Mouse (Mus musculus) brain, embryonic 18.5 days (tissue): ENCODE measurements around the gene Papss1.

Experiments
- DNase-seq: peaks from one replicate; pipeline ENCODE4 v3.0.0-alpha.2; 2012; ENCODE audit warnings: low read depth, low spot score

Gene Papss1

DNA sequence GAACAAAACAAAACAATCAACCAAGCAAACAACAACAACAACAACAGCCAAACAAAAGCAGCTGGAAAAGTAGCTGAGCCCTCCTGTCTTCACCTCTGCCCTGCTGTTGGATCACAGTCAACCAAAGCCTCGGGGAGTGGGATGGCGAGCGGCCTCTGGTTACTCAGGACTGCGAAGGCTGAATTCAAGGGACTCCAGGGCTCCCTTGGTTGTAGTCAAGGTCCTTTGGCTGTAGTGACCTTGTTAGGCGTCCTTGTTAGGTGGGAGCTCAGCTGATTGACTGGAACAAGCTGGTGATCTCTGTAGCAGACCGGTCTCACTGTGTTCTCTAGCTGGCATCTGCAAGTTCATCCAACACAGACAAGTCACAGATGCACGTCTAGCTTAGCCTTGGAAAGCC is 16.5 kb downstream of the Papss1 start:
- no peak for DNase-seq

GRCm38 (mm10) chr3:131586818-131587217 is 22.2 kb downstream of the Papss1 start:
- no peak for DNase-seq

- no peak for DNase-seq
Observed at GRCm38 (mm10) chr3:131587959-131588358, 23.4 kb downstream of the Papss1 start.

- DNase-seq = peak; percentile 10
Observed at GRCm38 (mm10) chr3:131593143-131593798, 28.7 kb downstream of the Papss1 start.

DNA sequence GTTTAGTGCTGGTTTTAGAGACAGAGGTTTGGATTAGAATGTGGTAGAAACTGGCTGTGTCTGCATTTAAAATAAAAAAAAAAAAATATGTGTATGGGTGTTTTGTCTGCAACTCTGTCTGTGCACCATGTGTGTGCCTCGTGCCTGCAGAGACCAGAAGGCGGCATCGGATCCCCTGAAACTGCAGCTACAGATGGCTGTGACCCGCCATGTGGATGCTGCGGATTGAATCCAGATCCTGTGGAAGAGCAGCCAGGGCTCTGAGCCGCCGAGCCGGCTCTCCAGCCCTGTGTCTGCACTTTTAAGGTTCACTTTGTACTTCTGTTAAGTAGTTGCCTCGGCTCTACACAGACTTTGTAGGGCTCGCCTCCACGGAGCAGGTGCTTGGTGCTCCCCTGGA is 29.8 kb downstream of the Papss1 start:
- DNase-seq = no peak

GRCm38 (mm10) chr3:131595546-131596245 is 31.1 kb downstream of the Papss1 start:
- no peak for DNase-seq

DNA sequence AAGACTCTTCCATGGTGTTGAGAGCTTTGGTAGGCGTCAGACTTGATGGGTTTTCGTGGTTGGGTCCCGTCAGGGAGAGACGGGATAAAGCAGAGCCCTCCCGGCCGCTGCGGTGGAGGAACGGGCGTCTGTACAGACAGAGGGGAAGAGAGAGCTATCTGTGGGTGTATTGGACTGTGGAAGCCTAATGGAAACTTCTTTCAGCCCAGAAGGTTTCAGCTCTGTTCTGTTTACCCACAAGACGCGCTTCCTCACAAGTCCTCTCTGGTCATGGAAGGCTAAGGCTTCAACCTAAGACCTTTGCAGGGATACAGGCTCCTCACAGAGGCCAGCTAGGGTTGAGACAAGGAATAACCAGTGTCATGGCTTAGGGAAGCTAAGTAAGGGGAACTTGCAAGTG is 36.2 kb downstream of the Papss1 start:
- DNase-seq = no peak

DNA sequence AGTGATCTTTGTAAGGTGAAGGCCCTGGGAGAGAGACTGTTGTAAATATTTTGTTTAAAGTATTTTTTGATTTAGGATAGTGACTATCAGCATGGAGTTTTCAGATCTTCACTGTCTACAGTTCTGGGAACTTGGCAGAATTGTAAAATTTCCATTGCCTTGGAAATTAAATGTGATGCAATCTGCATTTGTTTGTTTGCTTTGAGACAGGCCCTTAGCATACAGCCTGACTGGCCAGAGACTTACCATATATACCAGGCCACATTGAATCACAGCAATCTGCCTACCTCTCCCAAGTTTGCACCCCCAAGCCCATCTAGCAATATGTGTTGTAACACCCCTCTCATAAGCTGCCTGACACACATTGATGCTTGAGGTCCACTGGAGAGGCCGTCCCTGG is 36.8 kb downstream of the Papss1 start:
- no peak for DNase-seq

GRCm38 (mm10) chr3:131602995-131603414 is 38.4 kb downstream of the Papss1 start:
- DNase-seq = no peak

DNA sequence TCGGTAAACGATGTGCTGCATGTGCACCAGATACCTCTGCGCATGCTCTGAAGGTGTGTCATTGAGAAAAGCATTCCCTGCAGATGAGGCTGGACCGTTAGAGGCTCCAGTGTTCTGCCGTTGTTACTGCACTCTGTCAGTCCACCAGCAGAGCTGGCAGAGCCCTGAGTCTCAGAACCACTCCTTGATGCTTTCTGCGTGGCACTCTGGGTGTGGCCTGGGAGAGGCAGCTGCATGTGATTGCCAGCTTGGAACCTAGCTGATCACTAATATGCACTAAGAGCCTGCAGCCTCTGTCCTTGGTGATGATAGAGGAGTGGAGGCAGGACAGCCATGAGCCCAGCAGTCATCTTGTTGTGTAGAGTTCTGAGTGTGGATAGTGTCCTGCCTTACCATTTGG is 43.5 kb downstream of the Papss1 start:
- DNase-seq = no peak

DNA sequence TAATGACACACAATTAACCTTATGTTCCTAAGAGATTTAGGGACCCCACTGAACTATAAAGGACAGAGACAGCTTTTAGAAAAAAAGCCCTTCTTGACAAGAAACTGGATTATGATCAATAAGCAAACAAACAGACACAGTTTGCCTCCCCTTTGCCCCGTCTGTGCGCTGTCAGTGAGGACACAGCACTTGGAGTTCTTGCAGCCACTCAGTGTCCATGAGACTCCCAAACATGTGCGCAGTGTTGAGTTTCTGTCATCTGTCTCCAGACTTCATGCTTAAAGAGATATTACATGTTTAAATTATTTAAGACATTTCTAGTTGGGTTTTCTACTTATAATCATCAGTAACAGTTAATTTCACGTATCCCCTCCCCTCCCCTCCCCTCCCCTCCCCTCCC is 45.1 kb downstream of the Papss1 start:
- no peak for DNase-seq

GRCm38 (mm10) chr3:131610595-131610994 is 46.0 kb downstream of the Papss1 start:
- no peak for DNase-seq

DNA sequence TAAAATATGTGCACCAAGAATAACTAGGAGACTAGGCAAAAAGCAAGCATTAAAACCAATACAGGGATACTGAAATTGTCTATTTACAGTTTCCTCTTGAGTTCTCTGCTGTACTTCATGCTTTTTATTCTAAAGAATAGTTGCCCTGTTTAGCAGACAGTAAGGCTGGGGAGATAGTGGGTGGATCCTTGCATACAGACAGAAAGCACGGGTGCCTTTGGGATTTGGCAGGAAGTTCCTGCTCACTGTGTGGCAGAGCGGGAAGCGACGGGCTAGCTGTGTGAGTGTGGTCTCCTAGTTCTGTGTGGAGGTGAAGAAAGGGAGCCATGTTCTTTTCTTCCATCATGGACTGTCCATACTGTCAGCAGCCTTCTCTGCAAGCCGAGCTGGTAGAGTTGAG is 48.3 kb downstream of the Papss1 start:
- DNase-seq = no peak

DNA sequence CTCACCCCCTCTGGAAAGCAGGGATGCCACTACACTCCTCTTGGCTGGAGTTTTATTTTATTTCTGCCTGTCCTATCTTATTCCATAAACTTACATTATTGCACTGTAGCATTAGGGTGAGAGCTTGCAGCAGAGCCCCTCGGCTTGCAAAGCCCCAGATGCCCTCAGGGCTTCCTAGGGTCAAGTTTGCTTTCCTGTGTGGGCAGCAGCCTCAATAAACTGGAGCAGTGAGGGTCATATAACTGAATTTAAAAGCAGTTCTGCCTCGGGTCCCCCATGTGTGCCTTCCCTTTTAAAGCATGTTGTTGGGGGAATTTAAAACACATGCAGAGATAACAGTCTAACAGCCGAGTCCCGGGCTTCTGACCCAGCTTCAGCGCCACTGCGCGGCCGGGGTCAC is 49.5 kb downstream of the Papss1 start:
- DNase-seq = no peak

GRCm38 (mm10) chr3:131618580-131619338 is 54.2 kb downstream of the Papss1 start:
- no peak for DNase-seq

DNA sequence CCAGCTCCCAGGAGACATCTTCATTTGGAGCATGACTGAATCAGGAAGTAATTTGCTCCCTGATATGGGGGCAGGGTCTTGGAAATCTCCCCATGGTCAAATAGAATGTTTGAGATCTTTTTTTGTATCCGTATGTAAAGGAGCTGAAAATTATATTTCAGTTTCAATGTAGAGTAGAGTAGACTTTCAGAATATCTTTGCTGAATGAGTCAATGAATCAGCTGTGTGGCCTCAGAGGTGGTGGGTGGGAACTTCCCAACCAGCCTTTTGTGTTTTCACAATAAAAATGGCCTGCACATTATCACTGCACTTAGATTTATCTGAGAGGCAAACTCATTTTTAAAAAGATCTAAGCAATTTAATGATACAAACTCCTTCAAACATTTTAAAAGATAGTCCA is 58.6 kb downstream of the Papss1 start:
- no peak for DNase-seq

GRCm38 (mm10) chr3:131624063-131624462 is 59.5 kb downstream of the Papss1 start:
- DNase-seq = no peak

DNA sequence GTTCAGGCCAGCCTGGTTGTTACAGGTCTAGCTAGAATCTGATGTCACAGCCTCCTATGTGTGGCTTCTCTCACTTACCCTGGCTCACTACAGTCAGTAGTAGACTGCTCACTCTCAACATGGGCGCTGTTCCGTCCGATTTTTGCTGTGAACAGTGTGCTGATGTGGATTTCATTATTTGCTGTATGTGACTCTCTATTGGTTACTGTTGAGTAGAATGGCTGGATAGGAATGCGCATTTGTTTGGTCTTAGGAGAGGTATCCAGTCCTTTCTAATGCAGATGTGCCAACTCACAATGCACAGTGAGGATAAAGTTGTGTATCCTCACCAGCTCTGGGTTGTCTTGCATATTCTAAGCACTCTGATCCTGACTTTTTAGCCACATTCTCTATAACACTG is 62.9 kb downstream of the Papss1 start:
- DNase-seq = no peak

GRCm38 (mm10) chr3:131628265-131628664 is 63.7 kb downstream of the Papss1 start:
- DNase-seq = no peak

- no peak for DNase-seq
Observed at GRCm38 (mm10) chr3:131628931-131629330, 64.4 kb downstream of the Papss1 start.

GRCm38 (mm10) chr3:131630407-131631317 is 66.1 kb downstream of the Papss1 start:
- DNase-seq = no peak
